Mouse (Mus musculus) induced T-regulatory cell, adult 2 months (primary cell): ENCODE measurements around the gene Clrn3.
"Not testable (repeated sequence)": the region's sequence is repeated elsewhere in the genome, so short reads cannot be mapped to it uniquely, and the experiment has no call there.

Source experiments
- DNase-seq: peaks from one replicate; pipeline ENCODE4 v3.0.0-alpha.2; 2012; ENCODE audit warnings: low read depth

Clrn3 gene

GRCm38 (mm10) chr7:135528515-135528914 lies at the start of gene Clrn3:
Clrn3 (minus strand) TSS chr7:135528654.
- no peak for DNase-seq

GRCm38 (mm10) chr7:135576329-135576728 lies 47.9 kb upstream of the Clrn3 start:
- DNase-seq = no peak

- not testable (repeated sequence) for DNase-seq
Observed at GRCm38 (mm10) chr7:135575319-135576069, 47.0 kb upstream of the Clrn3 start.

- DNase-seq = no peak
Observed at GRCm38 (mm10) chr7:135571951-135572559, 43.6 kb upstream of the Clrn3 start.

GRCm38 (mm10) chr7:135571392-135571791 lies 42.9 kb upstream of the Clrn3 start:
- DNase-seq = no peak

GRCm38 (mm10) chr7:135568550-135568949 lies 40.1 kb upstream of the Clrn3 start:
- no peak for DNase-seq

- DNase-seq = no peak
Observed at GRCm38 (mm10) chr7:135567582-135567981, 39.1 kb upstream of the Clrn3 start.

GRCm38 (mm10) chr7:135566013-135566412 lies 37.6 kb upstream of the Clrn3 start:
- DNase-seq = no peak

- no peak for DNase-seq
Observed at GRCm38 (mm10) chr7:135564022-135564421, 35.6 kb upstream of the Clrn3 start.

GRCm38 (mm10) chr7:135560280-135560679 lies 31.8 kb upstream of the Clrn3 start:
- DNase-seq = no peak

- no peak for DNase-seq
Observed at GRCm38 (mm10) chr7:135556663-135557402, 28.4 kb upstream of the Clrn3 start.

- DNase-seq = no peak
Observed at GRCm38 (mm10) chr7:135553550-135553949, 25.1 kb upstream of the Clrn3 start.

- no peak for DNase-seq
Observed at GRCm38 (mm10) chr7:135551547-135551946, 23.1 kb upstream of the Clrn3 start.

GRCm38 (mm10) chr7:135548434-135548833 lies 20.0 kb upstream of the Clrn3 start:
- no peak for DNase-seq

GRCm38 (mm10) chr7:135546530-135546929 lies 18.1 kb upstream of the Clrn3 start:
- no peak for DNase-seq

GRCm38 (mm10) chr7:135545957-135546356 lies 17.5 kb upstream of the Clrn3 start:
- DNase-seq = no peak

- DNase-seq = no peak
Observed at GRCm38 (mm10) chr7:135544321-135544720, 15.9 kb upstream of the Clrn3 start.

- no peak for DNase-seq
Observed at GRCm38 (mm10) chr7:135543033-135543432, 14.6 kb upstream of the Clrn3 start.

- peak; percentile 93 for DNase-seq
Observed at GRCm38 (mm10) chr7:135542235-135542634, 13.8 kb upstream of the Clrn3 start.

- DNase-seq = no peak
Observed at GRCm38 (mm10) chr7:135539429-135539828, 11.0 kb upstream of the Clrn3 start.

GRCm38 (mm10) chr7:135537948-135538741 lies 9.7 kb upstream of the Clrn3 start:
- peak; percentile 35 for DNase-seq

GRCm38 (mm10) chr7:135537341-135537901 lies 9.0 kb upstream of the Clrn3 start, which contains the start of gene Ptpre:
Ptpre (plus strand) TSS chr7:135537481.
- DNase-seq = peak; percentile 88
